Mouse (Mus musculus) liver, embryonic 14.5 days (tissue): Measurements from ENCODE around the gene Nr4a2. TPM values are rescaled to one million over a fixed set of nuclear protein-coding genes. Genes with fewer than 3 reads are reported as not detected.

Experiments
- ATAC-seq: fragments of 200-750 bp; cut with Nextera tagmentation; 2 replicates; pipeline ENCODE4 v1.8.0; 2017; ENCODE audit warnings: moderate number of reproducible peaks, mild to moderate bottlenecking, moderate library complexity; ENCODE audit not compliant: insufficient read depth
- DNase-seq, 3 experiments: peaks; one replicate each; pipeline ENCODE4 v3.0.0-alpha.2; 2012 to 2013; ENCODE audit warnings: low read depth in 3 of 3, low spot score in 3 of 3
- H3K27ac ChIP-seq: fragments of 300-500 bp; sonication (generic); 2 replicates; pipeline ENCODE4 v1.5.1; 2014; ENCODE audit warnings: moderate library complexity, mild to moderate bottlenecking, control low read depth, inconsistent platforms
- H3K27me3 ChIP-seq: fragments of 300-500 bp; sonication (generic); 2 replicates; pipeline ENCODE4 v1.6.1; 2014; ENCODE audit warnings: mild to moderate bottlenecking, low read length, moderate library complexity; ENCODE audit not compliant: control insufficient read depth, insufficient read depth
- H3K36me3 ChIP-seq: fragments of 300-500 bp; sonication (generic); replicated peaks from 2 replicates; pipeline ENCODE4 v1.6.1; 2014; ENCODE audit warnings: low read depth; ENCODE audit not compliant: control insufficient read depth, insufficient read depth
- H3K4me1 ChIP-seq, 2 experiments: fragments of 200-500 bp in 1 of 2; fragments of 300-500 bp in 1 of 2; sonication (generic) in 1 of 2; replicated peaks; 2 replicates each; pipeline ENCODE4 v1.6.1; 2012 to 2014; ENCODE audit warnings: antibody characterized with exemption in 1 of 2, inconsistent platforms in 1 of 2, low read length in 1 of 2; ENCODE audit not compliant: control insufficient read depth in 2 of 2, insufficient read depth in 2 of 2
- H3K4me2 ChIP-seq: fragments of 300-500 bp; sonication (generic); 2 replicates; pipeline ENCODE4 v1.6.1; 2014; ENCODE audit warnings: low read depth, mild to moderate bottlenecking, control low read depth, moderate library complexity
- H3K4me3 ChIP-seq, 2 experiments: fragments of 200-500 bp in 1 of 2; fragments of 300-500 bp in 1 of 2; sonication (generic) in 1 of 2; 2 replicates each; pipeline ENCODE4 v1.5.1; 2012 to 2014; ENCODE audit warnings: low read depth in 2 of 2, low read length in 2 of 2, mild to moderate bottlenecking in 2 of 2, control low read depth in 1 of 2, inconsistent platforms in 1 of 2, moderate library complexity in 1 of 2; ENCODE audit not compliant: insufficient read depth in 1 of 2
- H3K9ac ChIP-seq: fragments of 300-500 bp; sonication (generic); replicated peaks from 2 replicates; pipeline ENCODE4 v1.6.1; 2014; ENCODE audit warnings: mild to moderate bottlenecking, control low read depth, moderate library complexity
- H3K9me3 ChIP-seq: fragments of 300-500 bp; sonication (generic); 2 replicates; pipeline ENCODE4 v1.6.1; 2016; ENCODE audit warnings: low read length, mixed read lengths; ENCODE audit not compliant: control insufficient read depth
- CTCF ChIP-seq: IDR thresholded peaks from 2 replicates; pipeline ENCODE4 v1.5.1; 2016; ENCODE audit warnings: antibody characterized with exemption, low read depth, control low read depth
- EP300 ChIP-seq: IDR thresholded peaks from 2 replicates; pipeline ENCODE4 v1.6.1; 2016; ENCODE audit warnings: antibody characterized with exemption, low read depth
- WGBS: fragments of 180-500 bp; shearing (Covaris S2); extraction: QIAGEN DNeasy Blood & Tissue Kit; methylation state at CpG from one replicate; pipeline ENCODE4 v1.1.7; 2014; ENCODE audit not compliant: insufficient replicate concordance; 5-methylcytosine and 5-hydroxymethylcytosine counted together
- polyA plus RNA-seq, 2 experiments: library from polyadenylated mRNA; depleted of rRNA in 1 of 2; stranded (reverse) in 1 of 2; unstranded in 1 of 2; fragments of >200 nt; fragmentation: Nextera tagmentation in 1 of 2; extraction: Ambion mirVana in 1 of 2; gene quantifications; 2 replicates each; pipeline versions ENCODE4 v1.2.1 to v1.2.3; 2012 to 2014

The Nr4a2 gene
- polyA plus RNA-seq, 2 experiments: 0.22 to 0.28 TPM

DNA sequence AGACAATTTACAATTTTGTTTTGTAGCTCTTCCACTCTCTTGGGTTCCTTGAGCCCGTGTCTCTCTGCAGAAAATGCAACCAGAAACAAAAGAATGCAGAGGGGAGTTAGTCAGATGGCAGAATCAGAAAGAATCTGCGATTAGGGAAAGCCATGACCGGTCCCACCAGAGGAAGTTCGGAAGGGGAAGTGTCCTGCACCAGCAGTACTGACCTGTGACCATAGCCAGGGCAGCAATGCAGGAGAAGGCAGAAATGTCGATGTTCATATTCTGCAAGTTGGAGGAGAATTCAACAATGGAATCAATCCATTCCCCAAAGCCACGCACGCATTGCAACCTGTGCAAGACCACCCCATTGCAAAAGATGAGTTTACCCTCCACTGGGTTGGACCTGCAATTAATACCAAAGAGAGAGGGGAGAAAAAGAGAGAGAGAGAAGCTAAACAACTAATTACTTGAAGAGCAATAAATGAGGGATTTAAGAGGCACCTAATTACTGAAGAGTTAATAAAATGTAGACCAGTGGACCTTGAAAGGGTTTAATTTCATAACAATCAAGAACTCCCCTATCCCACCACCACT, 15.4 kb downstream of the Nr4a2 start:
- TF ChIP-seq CTCF (no peak), EP300 (no peak)
- H3K36me3 ChIP-seq: no peaks in the 10 kb centered on the region
- no peak overlapping the region for H3K9ac ChIP-seq
- H3K4me3 ChIP-seq: no peak overlapping the region
- DNase-seq: no peak
- no peaks in the 10 kb centered on the region for H3K9me3 ChIP-seq
- H3K4me1 ChIP-seq: no peaks in the 10 kb centered on the region
- peaks cover 96% of the 10 kb centered on the region for H3K27me3 ChIP-seq
- ATAC-seq: no peak
- H3K4me2 ChIP-seq: no peak overlapping the region
- no peak overlapping the region for H3K27ac ChIP-seq
- 7% methylated on average over 7 of the region's 7 CpGs for WGBS

DNA sequence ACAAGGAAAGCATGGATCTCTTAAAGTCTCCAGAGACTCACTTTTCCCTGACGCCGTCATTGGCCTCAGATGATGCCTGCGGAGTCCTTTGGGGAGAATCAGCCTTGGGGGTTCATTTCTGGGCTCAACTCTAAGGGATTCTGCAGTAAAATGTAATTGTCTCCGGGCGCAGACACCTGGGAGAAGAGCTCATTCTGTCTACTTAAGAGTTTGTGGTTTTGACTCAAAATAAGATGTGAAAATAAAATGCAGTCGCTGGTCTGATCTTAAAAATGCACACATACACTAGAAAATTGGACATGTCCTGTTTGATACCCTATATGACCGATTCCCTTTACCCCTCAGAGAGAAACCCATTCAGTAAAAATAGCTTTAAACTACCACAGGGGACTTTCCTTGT, 18.4 kb downstream of the Nr4a2 start:
- no peaks in the 10 kb centered on the region for H3K9me3 ChIP-seq
- TF ChIP-seq CTCF (no peak), EP300 (no peak)
- H3K4me1 ChIP-seq: no peaks in the 10 kb centered on the region
- peaks cover 93% of the 10 kb centered on the region for H3K27me3 ChIP-seq
- no peak overlapping the region for H3K27ac ChIP-seq
- H3K9ac ChIP-seq: no peak overlapping the region
- ATAC-seq: no peak
- H3K4me3 ChIP-seq: no peak overlapping the region
- H3K36me3 ChIP-seq: no peaks in the 10 kb centered on the region
- DNase-seq: no peak
- 10% methylated on average over 7 of the region's 7 CpGs for WGBS
- no peak overlapping the region for H3K4me2 ChIP-seq

DNA sequence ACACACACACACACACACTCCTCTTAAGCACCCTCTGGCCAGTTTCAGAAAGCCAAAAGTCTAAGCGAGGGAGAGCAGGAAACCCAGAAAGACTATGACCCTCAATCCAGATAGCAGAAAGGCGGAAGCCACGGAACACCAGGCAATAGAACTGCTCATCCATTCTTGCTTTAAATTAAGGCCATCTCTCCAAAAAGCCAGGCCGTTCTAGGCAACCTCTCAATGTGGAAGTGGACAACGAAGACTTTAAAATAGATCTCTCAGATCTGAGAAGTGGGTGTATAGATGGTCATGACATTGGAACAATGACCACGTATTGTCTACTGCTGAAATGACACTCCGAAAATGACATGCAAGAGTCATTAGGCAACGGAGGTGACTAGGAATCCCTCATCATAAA, 19.1 kb downstream of the Nr4a2 start:
- no peak for ATAC-seq
- no peak for DNase-seq
- Histone ChIP-seq H3K4me3 (no peak overlapping the region), H3K4me1 (no peaks in the 10 kb centered on the region), H3K4me2 (no peak overlapping the region), H3K36me3 (no peaks in the 10 kb centered on the region), H3K9ac (no peak overlapping the region), H3K27me3 (peaks cover 89% of the 10 kb centered on the region), H3K9me3 (no peaks in the 10 kb centered on the region), H3K27ac (no peak overlapping the region)
- TF ChIP-seq EP300 (no peak), CTCF (no peak)
- 4% methylated on average over 8 of the region's 8 CpGs for WGBS

DNA sequence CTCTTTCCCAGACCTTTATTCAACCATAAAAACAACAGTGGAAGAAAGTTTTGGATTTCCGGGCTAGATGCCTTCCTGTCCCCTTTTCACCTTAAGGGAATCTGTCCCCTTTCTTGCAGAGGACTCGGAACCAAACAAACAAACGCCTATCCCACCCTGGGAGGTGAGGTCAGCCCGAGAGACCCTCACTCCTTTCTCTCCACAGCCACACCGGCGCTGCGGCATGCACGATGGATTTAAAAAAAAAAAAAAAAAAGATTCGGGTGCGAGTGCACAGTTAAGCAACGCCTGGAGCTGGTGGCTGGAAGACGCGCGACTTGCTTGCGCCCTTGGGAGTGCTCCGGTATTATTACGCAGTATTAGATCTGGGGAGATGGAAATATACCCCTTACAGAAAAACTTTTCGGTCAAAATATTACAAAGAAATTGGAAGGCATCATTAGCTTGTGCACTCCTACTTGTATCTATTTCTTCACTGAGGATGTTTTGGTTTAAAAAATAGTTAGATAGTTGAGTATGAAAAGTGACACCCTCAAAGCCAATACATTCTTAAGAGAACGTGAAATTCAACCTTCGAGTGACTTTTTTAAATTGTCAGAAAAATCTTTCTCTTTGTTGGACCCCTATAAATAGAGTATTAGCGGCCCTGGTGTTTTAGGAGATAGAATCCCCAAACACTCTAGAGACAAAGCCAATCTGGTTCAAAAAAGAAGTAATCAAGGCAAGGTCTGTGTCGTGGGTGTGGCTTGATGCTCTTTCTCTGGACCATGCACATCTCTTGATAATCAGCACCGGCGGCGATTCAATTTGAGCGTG, 19.8 kb downstream of the Nr4a2 start:
- no peak overlapping the region for H3K9ac ChIP-seq
- no peak for DNase-seq
- H3K4me1 ChIP-seq: no peaks in the 10 kb centered on the region
- no peak overlapping the region for H3K27ac ChIP-seq
- WGBS: 1% methylated on average over 26 of the region's 26 CpGs
- TF ChIP-seq EP300: no peak
- no peak for TF ChIP-seq CTCF
- no peak overlapping the region for H3K4me2 ChIP-seq
- no peak for ATAC-seq
- H3K27me3 ChIP-seq: peaks cover 87% of the 10 kb centered on the region
- no peaks in the 10 kb centered on the region for H3K9me3 ChIP-seq
- H3K4me3 ChIP-seq: no peak overlapping the region
- H3K36me3 ChIP-seq: no peaks in the 10 kb centered on the region
